ENCODE assay signal across 8 mouse cellular contexts in genomic region chr13:24713434-24714000, GRCm38 (mm10). TPM values are rescaled to one million over a fixed set of nuclear protein-coding genes. Genes with fewer than 3 reads are reported as not detected.
A peak's percentile ranks its signal among the peaks of the same experiment; 100 is the strongest.
DNase-seq lines count a peak whose midpoint lies in the region; ATAC-seq and TF ChIP-seq lines count a peak whose summit lies in the region.

No protein-coding gene starts in this region.

- TF ChIP-seq POLR2A in cortical plate, adult 2 months (IDR thresholded peaks at IDR 0.05; ENCODE audit: extremely low read depth, insufficient read depth, low read length), result no peak

- H3K4me1 ChIP-seq in cortical plate, adult 2 months (ENCODE audit: control insufficient read depth, insufficient read depth, low read length), result no peaks in the 10 kb centered on the region

- peak; percentile 91 to 98 for DNase-seq in adrenal gland, adult (ENCODE audit: inconsistent age in 2 of 2, low spot score in 1 of 2)
- DNase-seq in gastrocnemius, postnatal 10 days, result peak; percentile 87
- peak; percentile 76 for DNase-seq in induced T-regulatory cell, adult 2 months (ENCODE audit: low read depth)
- peak; percentile 66 to 95 for DNase-seq in left cerebral cortex, adult 9 months (ENCODE audit: low spot score in 2 of 2)
- DNase-seq in right cerebral cortex, postnatal 4 days, result peak; percentile 88
- DNase-seq in yolk sac, embryonic 10.5 days (ENCODE audit: low spot score), result peak; percentile 79

- H3K4me3 ChIP-seq in cortical plate, adult 2 months (ENCODE audit: insufficient read depth, low read length), result no peak overlapping the region

- peak; percentile 89 for TF ChIP-seq CTCF in cortical plate, adult 2 months (IDR thresholded peaks at IDR 0.05; ENCODE audit: extremely low read depth, insufficient read depth, low read length)

- H3K27ac ChIP-seq in cortical plate, adult 2 months (ENCODE audit: insufficient read depth, low read length), result no peak overlapping the region

- ATAC-seq in megakaryocyte-erythroid progenitor cell, adult 5-6 weeks (replicated peaks; ENCODE audit: low FRiP score, low TSS enrichment, poor library complexity, severe bottlenecking), result peak; percentile 85

RNA-seq across cellular contexts. Expression of gene Armh2, which starts 27.5 kb away (rescaled TPM):
- 0.11 and 0.46 TPM in 2 replicates for polyA plus RNA-seq in cortical plate, adult 2 months (2012; rRNA removed)
- not detected for total RNA-seq in gastrocnemius, postnatal 10 days (2021)
- total RNA-seq in megakaryocyte-erythroid progenitor cell, adult 5-6 weeks (2014; fragmentation: Nextera tagmentation), result not detected in 2 replicates
- 2.1 TPM in 1 of 2 replicates, not detected in the other for total RNA-seq in megakaryocyte-erythroid progenitor cell, adult 5-6 weeks (2017)

RNA-seq across cellular contexts. Expression of gene Gmnn, which starts 48.2 kb away (rescaled TPM):
- polyA plus RNA-seq in cortical plate, adult 2 months (2012; rRNA removed), result 5.1 and 6.0 TPM in 2 replicates
- 1 to 10 TPM; 3.7 to 5.6 TPM for total RNA-seq in gastrocnemius, postnatal 10 days (2021)
- 156 and 206 TPM in 2 replicates for total RNA-seq in megakaryocyte-erythroid progenitor cell, adult 5-6 weeks (2014; fragmentation: Nextera tagmentation)
- total RNA-seq in megakaryocyte-erythroid progenitor cell, adult 5-6 weeks (2017), result 222 and 297 TPM in 2 replicates

Comparison
In these comparisons a context has a peak if more than half of its experiments do, and no peak if none do; other contexts are left out.
1. RNA of gene Gmnn, which starts 48.2 kb away (total RNA-seq): 156 to 297 TPM in megakaryocyte-erythroid progenitor cell, adult 5-6 weeks; 3.7 to 5.6 TPM in gastrocnemius, postnatal 10 days; every median in the first group is over 10 times any median in the second.
2. Peak in every context shown above with its lines, with median percentiles within 50 percentile points of each other: DNase-seq.